Mouse (Mus musculus): ENCODE measurements around the gene Polr2g. TPM values are rescaled to one million over a fixed set of nuclear protein-coding genes. Genes with fewer than 3 reads are reported as not detected.

Polr2g gene
- polyA plus RNA-seq, 1 experiment from 2014 or later: 163 TPM

Other genes starting within 250 kb of the Polr2g start
- 4.4 and 4.8 TPM in 2 replicates for gene Slc22a8, start 207.3 kb downstream of the Polr2g start, polyA plus RNA-seq (2015; fragmentation: Nextera tagmentation; extraction: Ambion mirVana)
- 8.3 and 9.8 TPM in 2 replicates for gene Slc22a6, start 180.5 kb downstream of the Polr2g start, polyA plus RNA-seq (2015; fragmentation: Nextera tagmentation; extraction: Ambion mirVana)
- 0.51 and 0.71 TPM in 2 replicates for gene Chrm1, start 134.8 kb downstream of the Polr2g start, polyA plus RNA-seq (2015; fragmentation: Nextera tagmentation; extraction: Ambion mirVana)
- gene Slc3a2, start 75.2 kb downstream of the Polr2g start, polyA plus RNA-seq (2015; fragmentation: Nextera tagmentation; extraction: Ambion mirVana): 153 and 163 TPM in 2 replicates
- 82.6 and 89.9 TPM in 2 replicates for gene Wdr74, start 62.8 kb downstream of the Polr2g start, polyA plus RNA-seq (2015; fragmentation: Nextera tagmentation; extraction: Ambion mirVana)
- 1.9 and 3.0 TPM in 2 replicates for gene 1700092M07Rik, start 57.9 kb downstream of the Polr2g start, polyA plus RNA-seq (2015; fragmentation: Nextera tagmentation; extraction: Ambion mirVana)
- gene Stx5a, start 57.2 kb downstream of the Polr2g start, polyA plus RNA-seq (2015; fragmentation: Nextera tagmentation; extraction: Ambion mirVana): 120 and 128 TPM in 2 replicates
- 168 and 170 TPM in 2 replicates for gene Nxf1, start 41.5 kb downstream of the Polr2g start, polyA plus RNA-seq (2015; fragmentation: Nextera tagmentation; extraction: Ambion mirVana)
- gene Tmem223, start 27.6 kb downstream of the Polr2g start, polyA plus RNA-seq (2015; fragmentation: Nextera tagmentation; extraction: Ambion mirVana): 257 and 258 TPM in 2 replicates
- 38.1 and 38.6 TPM in 2 replicates for gene Tmem179b, start 24.1 kb downstream of the Polr2g start, polyA plus RNA-seq (2015; fragmentation: Nextera tagmentation; extraction: Ambion mirVana)
- 27.1 and 30.1 TPM in 2 replicates for gene Taf6l, start 12.2 kb downstream of the Polr2g start, polyA plus RNA-seq (2015; fragmentation: Nextera tagmentation; extraction: Ambion mirVana)
- 8.0 and 8.4 TPM in 2 replicates for gene Zbtb3, start 4.0 kb upstream of the Polr2g start, polyA plus RNA-seq (2015; fragmentation: Nextera tagmentation; extraction: Ambion mirVana)
- 60.4 and 61.4 TPM in 2 replicates for gene Ttc9c, start 20.8 kb upstream of the Polr2g start, polyA plus RNA-seq (2015; fragmentation: Nextera tagmentation; extraction: Ambion mirVana)
- 5.8 and 6.3 TPM in 2 replicates for gene Hnrnpul2, start 21.4 kb upstream of the Polr2g start, polyA plus RNA-seq (2015; fragmentation: Nextera tagmentation; extraction: Ambion mirVana)
- not detected in 2 replicates for gene AC129217.1, start 31.2 kb upstream of the Polr2g start, polyA plus RNA-seq (2015; fragmentation: Nextera tagmentation; extraction: Ambion mirVana)
- gene Bscl2, start 38.9 kb upstream of the Polr2g start, polyA plus RNA-seq (2015; fragmentation: Nextera tagmentation; extraction: Ambion mirVana): 82.9 and 84.0 TPM in 2 replicates
- 346 and 374 TPM in 2 replicates for gene Gng3, start 40.6 kb upstream of the Polr2g start, polyA plus RNA-seq (2015; fragmentation: Nextera tagmentation; extraction: Ambion mirVana)
- gene Lrrn4cl, start 52.2 kb upstream of the Polr2g start, polyA plus RNA-seq (2015; fragmentation: Nextera tagmentation; extraction: Ambion mirVana): 1.0 and 1.3 TPM in 2 replicates
- gene Ubxn1, start 72.9 kb upstream of the Polr2g start, polyA plus RNA-seq (2015; fragmentation: Nextera tagmentation; extraction: Ambion mirVana): 162 TPM in 2 replicates
- gene Uqcc3, start 82.3 kb upstream of the Polr2g start, polyA plus RNA-seq (2015; fragmentation: Nextera tagmentation; extraction: Ambion mirVana): 71.0 and 72.3 TPM in 2 replicates
- gene Lbhd1, start 85.2 kb upstream of the Polr2g start, polyA plus RNA-seq (2015; fragmentation: Nextera tagmentation; extraction: Ambion mirVana): 45.3 and 57.7 TPM in 2 replicates
- not detected in 2 replicates for gene Gm49403, start 85.4 kb upstream of the Polr2g start, polyA plus RNA-seq (2015; fragmentation: Nextera tagmentation; extraction: Ambion mirVana)
- gene 1810009A15Rik, start 90.3 kb upstream of the Polr2g start, polyA plus RNA-seq (2015; fragmentation: Nextera tagmentation; extraction: Ambion mirVana): 56.5 and 61.6 TPM in 2 replicates
- not detected in 2 replicates for gene Gm49416, start 90.3 kb upstream of the Polr2g start, polyA plus RNA-seq (2015; fragmentation: Nextera tagmentation; extraction: Ambion mirVana)
- gene Ints5, start 94.4 kb upstream of the Polr2g start, polyA plus RNA-seq (2015; fragmentation: Nextera tagmentation; extraction: Ambion mirVana): 34.3 and 34.6 TPM in 2 replicates
- gene Ganab, start 99.5 kb upstream of the Polr2g start, polyA plus RNA-seq (2015; fragmentation: Nextera tagmentation; extraction: Ambion mirVana): 91.7 and 95.9 TPM in 2 replicates
- gene B3gat3, start 121.8 kb upstream of the Polr2g start, polyA plus RNA-seq (2015; fragmentation: Nextera tagmentation; extraction: Ambion mirVana): 89.7 and 91.8 TPM in 2 replicates
- 1.6 and 1.8 TPM in 2 replicates for gene Rom1, start 130.8 kb upstream of the Polr2g start, polyA plus RNA-seq (2015; fragmentation: Nextera tagmentation; extraction: Ambion mirVana)
- gene Eml3, start 131.0 kb upstream of the Polr2g start, polyA plus RNA-seq (2015; fragmentation: Nextera tagmentation; extraction: Ambion mirVana): 9.4 and 11.3 TPM in 2 replicates
- 133 and 137 TPM in 2 replicates for gene Mta2, start 143.3 kb upstream of the Polr2g start, polyA plus RNA-seq (2015; fragmentation: Nextera tagmentation; extraction: Ambion mirVana)
- gene Tut1, start 155.3 kb upstream of the Polr2g start, polyA plus RNA-seq (2015; fragmentation: Nextera tagmentation; extraction: Ambion mirVana): 29.4 and 31.1 TPM in 2 replicates
- gene Eef1g, start 168.5 kb upstream of the Polr2g start, polyA plus RNA-seq (2015; fragmentation: Nextera tagmentation; extraction: Ambion mirVana): 344 and 348 TPM in 2 replicates
- 5.7 and 6.4 TPM in 2 replicates for gene Ahnak, start 190.7 kb upstream of the Polr2g start, polyA plus RNA-seq (2015; fragmentation: Nextera tagmentation; extraction: Ambion mirVana)